Mouse (Mus musculus) cerebellum, adult 8-10 months (tissue): ENCODE results near the gene Pou3f3.
A peak's percentile ranks its signal among the peaks of the same experiment; 100 is the strongest.

Experiments
- DNase-seq: peaks from one replicate; pipeline ENCODE4 v3.0.0; 2022

Pou3f3 gene

DNA sequence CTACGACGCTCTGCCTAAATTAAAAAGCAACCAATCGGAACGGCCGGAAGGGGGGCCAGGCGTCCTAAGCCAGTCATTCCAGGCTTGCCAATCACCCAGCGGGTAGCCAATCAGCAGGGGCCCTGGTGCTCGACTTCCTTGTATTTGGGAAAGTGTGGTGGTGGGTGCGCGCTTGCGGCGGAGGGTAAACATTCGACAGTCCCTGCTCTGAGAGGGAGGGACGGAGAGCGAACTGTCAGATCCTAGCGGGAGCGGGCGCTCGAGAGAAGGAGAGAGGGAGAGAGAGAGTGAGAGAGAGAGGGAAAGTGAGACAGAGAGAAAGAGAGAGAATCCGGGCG lies at the start of gene Pou3f3:
TSS of gene Pou3f3 (plus strand) at position 191 of the 338 bp plus-strand sequence.
- DNase-seq: peak; percentile 50

DNA sequence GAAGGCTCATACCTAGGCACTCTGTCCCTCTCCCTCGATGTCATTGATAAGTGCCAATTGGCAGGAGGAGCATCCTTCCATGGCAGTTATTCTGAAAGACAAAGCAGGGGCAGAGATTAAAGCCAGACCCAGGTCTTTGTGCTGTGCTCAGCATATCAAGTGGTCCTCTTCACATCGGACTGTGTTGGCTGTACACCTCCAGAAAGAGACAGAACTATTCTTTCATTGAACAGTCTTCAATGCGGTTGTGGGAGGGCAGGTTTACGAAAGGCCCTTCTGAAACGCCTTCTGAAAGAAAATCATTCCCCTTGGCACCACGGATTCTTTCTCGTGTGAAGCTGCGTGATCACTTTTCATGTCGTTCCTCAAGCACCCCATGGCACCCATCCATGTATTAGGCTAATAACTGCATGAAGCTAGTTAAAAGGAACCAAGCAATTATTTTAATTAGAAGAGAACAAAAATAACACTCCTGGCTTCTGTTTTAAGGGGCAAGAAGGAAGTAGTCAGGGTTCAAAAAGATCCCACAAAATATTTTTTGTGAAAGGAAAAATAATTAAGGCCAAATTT lies 47.1 kb upstream of the Pou3f3 start:
- no peak for DNase-seq

DNA sequence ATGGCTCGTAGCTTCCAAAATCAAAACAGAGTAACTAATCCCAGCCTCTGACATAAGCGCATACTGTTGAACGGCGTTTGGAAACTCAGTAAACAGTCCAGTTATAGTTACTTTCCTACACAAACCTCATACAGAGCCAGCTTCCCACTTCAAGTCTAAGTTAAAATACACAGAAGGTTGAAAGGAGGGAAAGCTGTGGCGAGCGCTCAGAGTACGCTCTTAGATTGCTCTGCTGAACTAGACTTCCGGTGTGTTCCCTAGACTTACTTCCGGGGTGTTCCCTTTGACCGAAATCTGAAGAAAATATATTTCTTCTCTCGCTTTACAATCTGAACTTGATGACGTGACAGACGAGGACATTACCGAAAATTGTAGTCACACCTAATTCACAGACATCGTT lies 44.1 kb upstream of the Pou3f3 start:
- DNase-seq: no peak

DNA sequence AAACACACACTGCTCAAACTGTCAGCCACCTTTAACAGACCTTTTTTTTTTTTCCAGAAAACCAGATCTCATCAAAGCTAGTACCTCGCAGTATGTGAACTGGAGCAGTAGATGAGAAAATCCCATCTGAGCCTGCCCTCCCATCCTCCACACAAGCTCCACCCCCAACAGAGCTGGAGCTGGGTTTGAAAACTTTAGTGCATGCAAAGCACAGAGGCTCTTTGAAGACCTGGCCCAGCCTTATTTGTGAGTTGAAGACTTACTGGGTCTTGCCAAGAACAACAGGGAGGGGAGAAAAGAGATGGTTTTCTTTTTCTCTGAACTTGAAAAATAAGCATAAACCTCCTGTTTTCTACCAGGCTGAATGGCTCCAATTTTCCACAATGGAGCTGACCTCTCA lies 28.0 kb upstream of the Pou3f3 start:
- DNase-seq: no peak

DNA sequence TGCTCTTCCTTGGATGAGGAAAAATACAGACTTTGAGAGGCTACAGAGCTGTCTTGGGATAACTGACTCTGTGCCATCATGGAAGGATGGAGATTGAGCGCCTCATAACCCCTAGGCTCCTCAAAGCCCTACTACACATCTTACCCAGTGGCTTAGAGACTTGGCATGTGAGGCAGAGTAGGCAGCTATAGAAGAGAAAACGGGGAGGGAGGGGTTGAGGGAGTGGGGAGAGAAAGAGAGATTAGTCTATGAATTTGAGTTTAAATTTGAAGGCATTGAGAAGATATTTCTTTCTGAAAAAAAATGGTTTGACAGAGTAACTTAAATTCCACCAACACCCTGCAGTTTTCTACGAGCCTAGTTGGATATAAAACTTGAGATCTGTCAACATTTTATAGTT lies 14.9 kb upstream of the Pou3f3 start:
- no peak for DNase-seq

DNA sequence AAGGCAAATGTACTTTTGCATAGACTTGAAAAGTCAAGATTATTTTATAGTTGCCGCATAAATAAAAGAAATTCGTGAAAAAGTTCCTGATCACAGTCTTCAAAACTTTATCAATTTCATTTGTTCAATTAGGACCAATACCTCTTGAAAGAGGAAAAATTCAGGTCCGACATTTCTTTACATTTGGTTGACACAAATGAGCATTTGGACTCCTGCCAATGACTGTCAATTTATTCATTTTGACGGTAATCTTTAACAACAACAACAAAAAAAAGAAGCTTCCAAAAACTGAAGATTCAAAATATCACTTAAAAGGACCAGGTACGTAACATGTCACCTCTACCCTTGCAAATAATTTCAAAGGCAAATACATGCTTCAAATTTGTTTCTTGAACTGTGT lies 13.8 kb upstream of the Pou3f3 start:
- DNase-seq: no peak

DNA sequence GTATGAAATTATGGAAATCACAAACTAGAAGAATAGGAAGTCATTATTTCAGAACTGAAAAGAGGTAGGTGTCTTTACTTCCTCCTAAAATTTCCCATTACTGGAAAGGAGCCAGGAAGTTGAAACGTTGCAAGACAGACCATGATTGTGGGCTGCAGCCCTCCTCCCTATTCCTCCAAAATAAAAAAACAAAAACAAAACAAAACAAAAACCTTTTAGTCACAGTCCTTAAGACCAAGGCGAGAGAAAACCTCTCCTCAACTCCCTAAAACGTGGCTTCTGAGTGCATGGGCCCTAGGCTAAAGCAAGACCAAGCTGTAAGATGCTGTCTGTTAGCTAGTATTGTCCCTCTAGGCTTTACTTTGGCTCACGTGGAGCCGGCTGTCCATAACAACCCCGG lies 11.7 kb upstream of the Pou3f3 start:
- no peak for DNase-seq

DNA sequence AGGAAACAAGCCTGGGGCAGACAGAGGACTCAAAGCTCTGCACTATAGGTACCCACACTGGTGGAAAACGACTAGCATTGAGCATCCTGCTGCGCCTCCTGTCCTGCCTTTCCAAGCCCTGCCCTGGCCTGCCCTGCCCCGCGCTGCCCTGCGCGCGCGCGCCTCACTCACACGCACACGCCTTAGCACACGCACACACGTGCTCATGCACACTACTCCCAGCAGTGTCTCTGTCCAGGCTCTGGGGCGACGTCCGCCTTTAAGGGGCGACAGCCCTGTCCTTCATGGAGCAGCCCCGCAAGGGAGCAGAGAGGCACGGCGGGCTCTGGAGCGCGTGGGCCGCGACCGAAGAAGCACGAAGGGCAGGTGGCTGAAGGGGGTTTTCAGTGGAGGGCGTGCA lies 11.2 kb upstream of the Pou3f3 start:
- no peak for DNase-seq

DNA sequence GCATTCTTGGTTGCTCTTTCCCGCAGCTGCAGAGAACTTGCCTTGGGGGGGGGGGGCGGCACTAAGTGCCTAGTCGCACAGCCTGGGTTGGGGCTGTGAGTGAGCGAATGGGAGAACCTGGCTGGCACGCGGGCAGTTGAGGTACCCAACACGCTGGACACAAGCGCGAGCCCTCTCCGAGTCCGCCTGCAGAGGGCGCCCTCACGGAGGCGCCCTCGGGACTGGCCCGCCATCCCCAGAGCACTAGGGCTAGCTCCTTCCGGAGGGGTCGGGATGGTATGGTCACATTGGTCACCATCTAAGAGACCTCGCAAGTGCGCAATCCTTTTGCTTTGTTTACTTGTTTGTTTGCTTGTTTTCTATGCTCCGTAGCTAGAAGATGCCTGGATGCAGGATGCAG lies 10.8 kb upstream of the Pou3f3 start:
- DNase-seq: no peak

DNA sequence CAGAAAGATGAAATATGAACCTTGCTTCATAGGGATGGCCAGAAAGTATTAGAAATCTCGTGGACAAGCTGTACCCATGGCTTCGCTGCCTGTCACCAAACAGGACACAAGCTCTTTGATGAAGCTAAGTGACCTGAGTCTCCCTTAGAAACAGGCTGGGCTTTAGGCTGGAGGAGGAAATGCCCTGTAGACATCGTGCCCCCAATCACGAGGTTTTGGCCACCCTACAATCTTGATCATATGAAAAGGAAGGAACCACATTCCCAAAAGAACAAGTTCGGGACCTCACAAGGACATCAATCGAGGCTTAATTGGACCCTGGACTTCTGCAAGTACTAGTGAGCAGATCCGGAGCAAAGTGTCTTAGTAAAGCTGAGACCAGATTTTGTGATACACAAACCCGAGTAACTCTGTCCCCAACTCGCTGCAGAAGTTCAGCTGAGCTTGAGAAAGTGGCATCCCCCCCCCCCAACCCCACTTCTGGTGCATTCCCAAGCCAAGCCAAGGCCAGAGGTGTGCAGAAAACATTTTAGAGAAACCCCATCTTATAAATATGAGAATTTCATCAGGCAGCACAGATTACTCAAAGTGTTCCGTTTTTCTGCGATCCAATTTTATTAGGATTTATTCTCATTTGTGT lies 10.1 kb upstream of the Pou3f3 start:
- no peak for DNase-seq

DNA sequence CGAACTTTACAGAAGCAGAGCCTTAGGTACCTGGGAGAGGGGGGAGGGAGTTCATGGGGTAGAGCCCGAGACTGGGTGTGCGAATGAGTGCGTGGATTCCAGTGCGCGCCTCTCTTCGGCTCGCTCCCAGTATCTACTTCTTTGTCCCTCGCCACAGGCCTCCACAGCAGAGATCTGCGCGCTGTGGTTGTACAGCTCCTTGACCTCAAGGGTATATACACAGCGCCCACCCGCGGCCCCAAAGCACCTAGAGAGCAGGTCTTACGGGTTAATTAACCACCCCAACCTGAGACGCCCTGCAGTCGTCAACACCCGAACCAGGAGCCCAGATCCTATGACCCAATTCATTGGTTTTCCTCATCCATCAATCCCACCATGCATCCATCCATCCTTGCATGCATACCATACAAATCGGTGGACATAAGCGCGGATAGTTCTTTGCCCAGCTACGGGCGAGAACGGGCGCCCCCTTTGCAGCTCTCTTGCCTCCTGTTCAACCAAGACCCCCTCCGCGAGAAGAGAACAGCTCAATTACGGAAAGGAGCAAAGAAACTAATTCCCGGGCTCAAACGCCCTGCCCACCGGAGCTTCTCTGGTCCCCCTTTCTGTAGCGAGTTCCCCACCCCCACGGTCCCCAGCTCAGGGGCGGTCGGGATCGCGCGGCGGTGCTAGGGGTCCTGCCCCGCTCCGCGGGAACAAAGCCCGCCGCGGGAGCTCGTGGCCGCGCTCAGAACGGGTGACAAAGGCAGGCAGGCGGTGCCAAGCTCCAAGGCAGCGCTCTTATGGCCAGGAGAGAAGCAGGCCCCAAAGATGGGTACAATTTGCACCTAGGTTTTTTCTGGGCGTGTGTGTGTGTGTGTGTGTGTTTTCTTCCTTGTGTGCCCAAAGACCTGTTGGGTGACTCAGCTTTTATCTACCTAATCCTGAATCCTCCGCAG lies 9.1 kb upstream of the Pou3f3 start:
- no peak for DNase-seq

DNA sequence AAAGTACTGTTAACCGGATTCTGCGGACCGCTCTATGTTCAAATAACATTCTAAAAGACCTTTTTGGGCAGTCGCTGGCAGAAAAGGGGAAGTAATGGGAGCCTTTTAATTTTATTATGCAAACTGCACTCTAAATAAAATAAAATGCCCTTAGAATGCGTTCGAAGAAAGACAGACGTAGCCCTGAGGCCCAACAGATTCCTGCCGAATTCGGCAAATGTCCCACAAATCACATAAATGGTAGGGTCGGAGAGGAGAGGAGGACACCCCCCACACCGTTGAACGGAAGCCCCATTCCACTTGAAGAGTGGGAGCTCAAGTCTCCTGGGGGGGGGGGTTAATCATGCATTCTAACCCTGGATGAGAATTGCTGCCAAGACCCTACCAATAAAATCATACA lies 8.3 kb upstream of the Pou3f3 start:
- DNase-seq: no peak

DNA sequence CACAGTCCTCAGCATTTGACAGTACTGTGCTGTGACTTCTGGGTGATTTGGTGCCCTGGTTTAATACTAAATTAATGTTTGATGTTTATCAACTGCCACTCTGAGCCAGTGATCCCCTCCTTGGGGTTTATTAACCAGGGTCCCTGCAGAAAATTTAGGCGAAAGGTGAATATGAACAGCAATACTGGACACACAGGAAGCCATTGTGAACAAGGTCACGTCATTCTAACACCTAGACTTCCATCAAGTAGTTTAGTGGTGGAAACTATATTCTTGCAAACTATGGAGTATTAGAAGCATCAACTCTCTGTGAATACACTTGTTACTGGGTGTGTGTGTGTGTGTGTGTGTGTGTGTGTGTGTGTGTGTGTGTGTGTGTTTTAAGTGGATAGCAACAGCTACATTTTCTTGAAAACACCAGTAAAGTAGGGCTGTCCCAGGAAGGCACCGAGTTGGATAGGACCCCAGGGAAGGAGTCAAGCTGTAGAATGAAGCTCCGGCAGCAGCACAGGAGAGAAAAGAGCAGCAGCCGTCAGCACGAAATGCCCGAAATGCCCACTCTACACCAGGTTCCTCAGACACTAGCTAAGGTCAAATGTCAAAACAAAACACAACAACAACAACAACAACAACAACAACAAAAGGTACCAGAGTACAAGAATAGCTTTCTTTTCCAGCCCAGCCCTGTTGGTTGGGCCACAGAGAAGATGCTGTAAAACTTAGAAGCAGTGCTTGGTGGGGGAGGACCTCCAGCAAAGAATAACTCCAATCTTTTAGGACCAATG lies 7.6 kb upstream of the Pou3f3 start:
- no peak for DNase-seq

DNA sequence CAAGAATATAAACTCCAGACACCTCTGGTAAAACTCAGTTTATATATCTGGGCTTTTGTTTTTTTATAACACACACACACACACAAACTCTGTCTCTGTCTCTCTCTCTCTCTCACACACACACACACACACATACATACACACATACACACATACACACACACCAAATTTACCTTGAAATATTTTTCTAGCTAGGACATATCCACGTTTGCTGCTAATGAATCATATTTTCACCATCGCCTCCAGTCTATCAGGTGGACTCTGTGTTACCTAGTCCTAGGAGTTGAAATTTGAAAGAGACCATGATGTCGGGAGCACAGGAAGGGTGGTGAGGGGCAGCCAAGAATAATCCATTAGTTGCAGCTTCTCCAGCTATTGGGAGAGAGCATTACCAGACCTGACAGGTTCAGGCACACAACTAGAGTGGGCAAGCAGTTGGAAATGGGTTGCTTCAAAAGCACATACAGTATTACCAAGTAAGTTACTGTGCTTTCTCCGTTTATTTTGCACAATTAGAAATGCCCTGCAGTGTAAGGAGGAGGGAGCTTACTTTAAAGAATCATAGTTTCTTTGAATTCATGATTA lies 6.9 kb upstream of the Pou3f3 start:
- DNase-seq: no peak

DNA sequence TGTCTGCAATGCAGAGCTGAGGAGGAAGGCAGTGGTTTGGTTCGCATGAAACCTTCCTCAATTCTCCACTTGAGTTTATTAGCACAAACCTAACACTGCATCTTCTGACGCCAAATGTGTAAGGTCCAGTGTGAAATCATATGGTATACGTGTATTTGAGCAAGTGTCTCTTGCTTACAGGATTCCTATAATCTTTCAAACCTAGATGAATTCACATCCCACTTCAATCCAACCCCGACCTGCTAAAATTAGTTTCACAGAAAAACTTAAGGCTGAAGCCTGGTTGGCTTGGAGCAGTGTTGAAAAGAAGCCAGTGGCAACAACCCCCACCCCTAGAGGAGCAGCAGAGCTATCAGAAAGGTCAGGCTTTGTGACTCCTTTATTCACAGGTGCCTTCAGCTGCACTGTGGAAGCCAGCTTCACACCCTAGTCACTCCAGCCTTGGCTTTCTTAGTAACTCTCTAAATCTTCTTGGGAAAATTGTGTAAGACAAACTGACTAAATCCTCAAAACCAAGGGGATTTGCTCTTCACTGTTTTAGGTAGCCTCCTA lies 5.5 kb upstream of the Pou3f3 start:
- no peak for DNase-seq

DNA sequence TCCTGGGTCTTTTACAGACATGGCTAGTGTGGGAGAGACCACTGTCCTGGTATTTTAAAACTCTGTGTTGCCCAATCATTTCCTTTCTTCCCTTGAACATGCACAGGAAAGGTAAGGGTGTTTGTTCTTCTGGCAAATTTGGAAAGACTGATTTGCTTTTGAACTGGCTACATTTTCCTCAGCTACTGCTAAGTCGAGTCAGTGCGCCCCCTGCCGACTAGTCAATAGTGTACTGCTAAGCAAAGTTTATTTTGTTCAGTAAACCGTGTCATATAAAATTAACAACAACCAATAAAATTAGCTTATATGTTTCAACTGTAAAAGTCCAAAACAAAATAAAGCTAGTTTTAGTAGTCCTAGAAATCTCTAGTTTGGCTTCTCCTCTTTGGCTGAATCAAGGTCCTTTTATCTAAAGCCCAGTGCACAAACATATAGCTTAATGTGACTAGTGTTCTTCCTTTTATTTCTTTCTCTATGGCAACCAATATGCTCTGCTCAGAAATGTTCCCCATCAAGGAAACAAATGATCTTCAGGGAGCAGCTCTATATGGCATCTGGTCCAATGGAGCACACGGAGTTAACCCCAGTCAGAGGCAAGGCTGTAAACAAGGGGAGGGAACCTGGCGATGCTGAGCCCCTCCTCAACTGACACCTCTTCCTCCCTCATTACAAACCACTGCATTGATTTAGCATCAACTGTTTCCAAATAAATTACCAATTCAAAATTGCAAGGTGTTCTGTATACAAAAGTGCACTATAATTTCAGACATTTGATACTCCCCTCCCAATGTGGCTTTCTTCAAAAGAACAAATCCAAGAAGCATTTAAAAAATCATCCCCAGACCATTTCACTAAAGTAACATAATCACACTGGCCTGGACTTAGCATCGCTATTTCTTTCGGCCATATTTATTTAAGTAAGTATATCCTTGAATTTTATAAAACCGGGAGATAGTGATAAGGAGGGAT lies 4.1 kb upstream of the Pou3f3 start:
- no peak for DNase-seq

DNA sequence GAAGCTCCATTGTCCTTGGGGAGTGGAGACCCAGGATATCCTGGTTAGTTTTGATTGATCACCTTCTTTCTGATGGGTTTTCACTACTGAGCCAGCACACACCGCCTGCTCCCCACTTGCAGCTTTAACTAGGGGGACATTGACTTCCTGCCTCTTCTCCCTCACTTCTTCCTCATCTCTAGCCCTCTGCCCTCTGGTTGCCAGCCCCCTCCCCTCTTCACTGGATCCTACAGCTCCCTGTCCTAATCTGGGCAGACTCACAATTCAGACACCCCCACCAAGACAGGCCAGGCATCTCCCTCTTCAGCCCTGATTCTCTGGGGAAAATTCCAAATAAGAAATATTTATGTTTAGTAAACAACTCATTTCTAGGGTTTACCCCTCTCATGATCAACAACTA lies 3.3 kb upstream of the Pou3f3 start:
- no peak for DNase-seq

DNA sequence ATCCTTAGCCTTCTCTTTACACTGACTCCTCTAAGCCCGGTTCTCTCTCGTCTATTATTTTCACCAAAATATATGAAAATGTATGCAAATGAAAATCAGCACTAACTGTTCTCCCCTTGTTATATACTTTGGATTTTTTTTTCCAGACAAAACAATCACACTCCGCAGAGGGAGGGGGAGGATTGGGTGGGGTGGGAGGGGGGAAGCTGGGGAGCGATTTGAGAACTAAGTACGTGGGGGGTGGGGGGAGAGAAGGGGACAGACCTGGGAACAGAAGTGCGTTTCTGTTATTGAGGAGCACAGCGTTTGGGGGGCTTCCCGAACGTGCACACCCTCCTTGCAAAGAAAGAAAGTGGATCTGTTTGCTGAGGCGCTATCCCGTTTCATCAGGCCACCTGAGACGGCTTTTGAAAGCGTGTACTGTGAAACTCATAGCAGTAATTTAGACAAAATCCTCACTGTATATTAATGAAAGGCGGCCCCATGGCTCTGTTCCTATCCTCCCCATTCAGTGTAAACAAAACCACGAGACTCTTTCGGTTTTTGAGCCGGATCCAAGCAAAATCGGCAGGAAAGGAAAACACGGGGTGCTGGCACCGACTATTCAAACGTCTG lies 2.4 kb upstream of the Pou3f3 start:
- no peak for DNase-seq

DNA sequence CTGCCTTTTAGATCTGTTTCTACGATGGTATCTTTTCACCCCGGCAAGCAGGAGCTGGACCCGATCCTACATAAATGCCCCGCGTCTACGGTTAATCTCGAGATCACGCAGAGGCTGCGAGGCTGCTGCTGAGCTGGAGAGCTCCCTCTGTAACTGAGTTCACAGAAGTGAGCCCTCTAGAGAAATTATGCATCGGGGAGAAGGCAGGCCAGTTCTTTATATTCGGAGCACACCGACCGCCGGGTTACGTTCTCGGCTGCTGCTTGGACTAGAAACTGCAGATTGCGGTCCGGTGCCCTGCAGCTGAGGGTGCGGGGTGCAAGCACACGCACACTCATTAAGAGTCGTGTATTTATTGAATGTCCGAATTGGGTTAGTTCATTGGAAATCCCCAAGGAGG lies 1.7 kb upstream of the Pou3f3 start:
- DNase-seq: no peak

DNA sequence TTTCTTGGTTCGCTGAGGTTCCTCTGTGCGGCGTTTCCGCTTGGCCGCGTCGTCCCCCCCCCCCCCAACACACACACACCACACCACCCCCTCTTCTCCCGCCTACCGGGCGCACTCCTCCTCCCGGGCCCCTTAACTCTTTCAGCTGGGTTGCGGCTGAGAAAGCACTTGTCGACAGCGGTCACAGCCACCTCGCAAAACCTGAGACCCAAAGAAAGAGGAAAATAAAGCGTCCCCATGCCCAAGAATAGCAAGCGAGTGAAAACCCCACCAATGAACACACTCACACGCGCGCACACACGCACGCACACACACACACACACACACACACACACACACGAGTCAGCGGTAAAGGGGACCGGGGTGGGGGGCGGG lies 1.3 kb upstream of the Pou3f3 start:
- no peak for DNase-seq
